Mouse (Mus musculus) erythroblast, embryonic 14.5 days (primary cell): ENCODE results near the gene Sprr1a.

Source experiments
- GATA1 ChIP-seq: IDR thresholded peaks from 2 replicates; pipeline ENCODE4 v1.6.1; 2012; ENCODE audit warnings: low read length, inconsistent platforms, mixed read lengths
- TAL1 ChIP-seq: IDR thresholded peaks from 3 replicates; pipeline ENCODE4 v1.6.1; 2012; ENCODE audit warnings: low read length, inconsistent platforms, mixed read lengths

GRCm38 (mm10) chr3:92455151-92455550, 30.5 kb downstream of the Sprr1a start:
- TF ChIP-seq GATA1: no peak
- no peak for TF ChIP-seq TAL1
